Mouse (Mus musculus): Measurements from ENCODE around the gene C1qtnf1. TPM values are rescaled to one million over a fixed set of nuclear protein-coding genes. Genes with fewer than 3 reads are reported as not detected.
A peak's percentile ranks its signal among the peaks of the same experiment; 100 is the strongest.

Gene C1qtnf1
- polyA plus RNA-seq, 1 experiment from 2014 or later, result 6.7 TPM

GRCm38 (mm10) chr11:118427266-118427779 is 680 bp upstream of the C1qtnf1 start:
- Histone ChIP-seq H3K27ac (peak overlapping the region; percentile 84), H3K9ac (no peak overlapping the region), H3K4me2 (replicated peaks) (peak overlapping the region; percentile 53), H3K4me1 (peaks cover 51% of the 10 kb centered on the region), H3K9me3 (no peaks in the 10 kb centered on the region), H3K27me3 (no peaks in the 10 kb centered on the region), H3K4me3 (peak overlapping the region; percentile 37; the same call in 1 of the 2 replicates), H3K36me3 (no peaks in the 10 kb centered on the region)
- 32% methylated on average over 3 of the region's 3 CpGs for WGBS
- no peak for ATAC-seq (ENCODE audit: insufficient number of reproducible peaks, insufficient read depth, low FRiP score, low TSS enrichment)

- no peaks in the 10 kb centered on the region for H3K27me3 ChIP-seq
- no peak for ATAC-seq (ENCODE audit: insufficient number of reproducible peaks, insufficient read depth, low FRiP score, low TSS enrichment)
Measured at GRCm38 (mm10) chr11:118428460-118428868, 461 bp downstream of the C1qtnf1 start.

GRCm38 (mm10) chr11:118428944-118429709 is 1.1 kb downstream of the C1qtnf1 start:
- Histone ChIP-seq H3K27me3 (no peaks in the 10 kb centered on the region), H3K9ac (peak overlapping the region; percentile 52), H3K36me3 (no peaks in the 10 kb centered on the region), H3K4me3 (peak overlapping the region; percentile 37), H3K4me1 (peaks cover 54% of the 10 kb centered on the region), H3K27ac (peak overlapping the region; percentile 32), H3K4me2 (replicated peaks) (peak overlapping the region; percentile 53), H3K9me3 (no peaks in the 10 kb centered on the region)
- ATAC-seq (ENCODE audit: insufficient number of reproducible peaks, insufficient read depth, low FRiP score, low TSS enrichment), result no peak
- 50% methylated on average over 8 of the region's 8 CpGs for WGBS

More at GRCm38 (mm10) chr11:118428460-118428868, 461 bp downstream of the C1qtnf1 start:
- Histone ChIP-seq H3K9me3 (no peaks in the 10 kb centered on the region), H3K4me3 (peak overlapping the region; percentile 37), H3K4me2 (replicated peaks) (peak overlapping the region; percentile 53), H3K27ac (peak overlapping the region; percentile 84), H3K9ac (peak overlapping the region; percentile 52), H3K36me3 (no peaks in the 10 kb centered on the region), H3K4me1 (peaks cover 54% of the 10 kb centered on the region)
- WGBS, result 5% methylated on average over 11 of the region's 11 CpGs

- no peak overlapping the region for H3K4me3 ChIP-seq
- peak overlapping the region; percentile 4; the same call in 1 of the 2 replicates for H3K27ac ChIP-seq
- H3K4me2 ChIP-seq (replicated peaks), result peak overlapping the region; percentile 53; the same call in 1 of the 2 replicates
- H3K36me3 ChIP-seq, result no peaks in the 10 kb centered on the region
- H3K9ac ChIP-seq, result 0 out of 2 replicates have a peak overlapping the region, but pooled peaks have one; percentile 32
- H3K9me3 ChIP-seq, result no peaks in the 10 kb centered on the region
- WGBS, result 39% methylated on average over 4 of the region's 4 CpGs
- H3K4me1 ChIP-seq, result peaks cover 67% of the 10 kb centered on the region
- H3K27me3 ChIP-seq, result no peaks in the 10 kb centered on the region
- no peak for ATAC-seq (ENCODE audit: insufficient number of reproducible peaks, insufficient read depth, low FRiP score, low TSS enrichment)
Measured at GRCm38 (mm10) chr11:118430291-118430885, 2.4 kb downstream of the C1qtnf1 start.

- peaks cover 70% of the 10 kb centered on the region for H3K4me1 ChIP-seq
- H3K27ac ChIP-seq, result peak overlapping the region; percentile 30; the same call in 1 of the 2 replicates
- H3K27me3 ChIP-seq, result no peaks in the 10 kb centered on the region
- no peak overlapping the region for H3K4me2 ChIP-seq (replicated peaks)
- no peak overlapping the region; the same call in 1 of the 2 replicates for H3K9ac ChIP-seq
- H3K36me3 ChIP-seq, result no peaks in the 10 kb centered on the region
- no peaks in the 10 kb centered on the region for H3K9me3 ChIP-seq
- 58% methylated on average over 16 of the region's 16 CpGs for WGBS
- no peak for ATAC-seq (ENCODE audit: insufficient number of reproducible peaks, insufficient read depth, low FRiP score, low TSS enrichment)
- H3K4me3 ChIP-seq, result no peak overlapping the region
Measured at GRCm38 (mm10) chr11:118431100-118431948, 3.3 kb downstream of the C1qtnf1 start.

GRCm38 (mm10) chr11:118433398-118433868 is 5.4 kb downstream of the C1qtnf1 start:
- H3K4me3 ChIP-seq, result no peak overlapping the region
- H3K4me2 ChIP-seq (replicated peaks), result peak overlapping the region; percentile 32
- H3K27me3 ChIP-seq, result no peaks in the 10 kb centered on the region
- no peak for ATAC-seq (ENCODE audit: insufficient number of reproducible peaks, insufficient read depth, low FRiP score, low TSS enrichment)
- no peaks in the 10 kb centered on the region for H3K9me3 ChIP-seq
- H3K4me1 ChIP-seq, result peaks cover 62% of the 10 kb centered on the region
- H3K9ac ChIP-seq, result no peak overlapping the region
- peak overlapping the region; percentile 55; the same call in 1 of the 2 replicates for H3K27ac ChIP-seq
- H3K36me3 ChIP-seq, result no peaks in the 10 kb centered on the region
- 66% methylated on average over 10 of the region's 10 CpGs for WGBS

- no peaks in the 10 kb centered on the region for H3K36me3 ChIP-seq
- no peak overlapping the region for H3K4me3 ChIP-seq
- H3K9me3 ChIP-seq, result no peaks in the 10 kb centered on the region
- no peak overlapping the region; the same call in 1 of the 2 replicates for H3K9ac ChIP-seq
- H3K4me2 ChIP-seq (replicated peaks), result peak overlapping the region; percentile 32
- WGBS, result 45% methylated on average over 13 of the region's 13 CpGs
- H3K27ac ChIP-seq, result peak overlapping the region; percentile 55; the same call in 1 of the 2 replicates
- ATAC-seq (ENCODE audit: insufficient number of reproducible peaks, insufficient read depth, low FRiP score, low TSS enrichment), result no peak
- peaks cover 62% of the 10 kb centered on the region for H3K4me1 ChIP-seq
- H3K27me3 ChIP-seq, result no peaks in the 10 kb centered on the region
Measured at GRCm38 (mm10) chr11:118434093-118434492, 6.1 kb downstream of the C1qtnf1 start.

GRCm38 (mm10) chr11:118436471-118436935 is 8.5 kb downstream of the C1qtnf1 start:
- H3K36me3 ChIP-seq, result no peaks in the 10 kb centered on the region
- no peak for ATAC-seq (ENCODE audit: insufficient number of reproducible peaks, insufficient read depth, low FRiP score, low TSS enrichment)
- H3K4me3 ChIP-seq, result no peak overlapping the region
- 32% methylated on average over 6 of the region's 6 CpGs for WGBS
- no peak overlapping the region for H3K4me2 ChIP-seq (replicated peaks)
- no peaks in the 10 kb centered on the region for H3K9me3 ChIP-seq
- no peak overlapping the region for H3K27ac ChIP-seq
- H3K27me3 ChIP-seq, result no peaks in the 10 kb centered on the region
- H3K4me1 ChIP-seq, result peaks cover 49% of the 10 kb centered on the region
- no peak overlapping the region for H3K9ac ChIP-seq

- H3K36me3 ChIP-seq, result no peaks in the 10 kb centered on the region
- WGBS, result 28% methylated on average over 11 of the region's 11 CpGs
- H3K4me3 ChIP-seq, result no peak overlapping the region
- no peaks in the 10 kb centered on the region for H3K27me3 ChIP-seq
- no peak for ATAC-seq (ENCODE audit: insufficient number of reproducible peaks, insufficient read depth, low FRiP score, low TSS enrichment)
- no peak overlapping the region for H3K9ac ChIP-seq
- H3K4me2 ChIP-seq (replicated peaks), result no peak overlapping the region
- peaks cover 39% of the 10 kb centered on the region for H3K4me1 ChIP-seq
- no peaks in the 10 kb centered on the region for H3K9me3 ChIP-seq
- H3K27ac ChIP-seq, result peak overlapping the region; percentile 32
Measured at GRCm38 (mm10) chr11:118438665-118439414, 10.8 kb downstream of the C1qtnf1 start.

GRCm38 (mm10) chr11:118442691-118443090 is 14.7 kb downstream of the C1qtnf1 start:
- Histone ChIP-seq H3K4me3 (no peak overlapping the region), H3K27ac (no peak overlapping the region)
- 80% methylated on average over 13 of the region's 13 CpGs for WGBS

More at GRCm38 (mm10) chr11:118442691-118443090, 14.7 kb downstream of the C1qtnf1 start:
- ATAC-seq (ENCODE audit: insufficient number of reproducible peaks, insufficient read depth, low FRiP score, low TSS enrichment), result no peak
- H3K27me3 ChIP-seq, result no peaks in the 10 kb centered on the region
- H3K4me2 ChIP-seq (replicated peaks), result no peak overlapping the region
- no peak overlapping the region for H3K9ac ChIP-seq
- H3K9me3 ChIP-seq, result no peaks in the 10 kb centered on the region
- H3K36me3 ChIP-seq, result no peaks in the 10 kb centered on the region
- peaks cover 21% of the 10 kb centered on the region for H3K4me1 ChIP-seq

Measured in embryonic facial prominence, embryonic 12.5 days (tissue).